Mouse (Mus musculus) brain, embryonic 14.5 days (tissue): Measurements from ENCODE around the gene Snapc2. TPM values are rescaled to one million over a fixed set of nuclear protein-coding genes. Genes with fewer than 3 reads are reported as not detected.

ENCODE experiments used
- DNase-seq: peaks from one replicate; pipeline ENCODE4 v3.0.0-alpha.2; 2011; ENCODE audit warnings: low read depth
- CTCF ChIP-seq: fragments of 200-500 bp; IDR thresholded peaks from 2 replicates; pipeline ENCODE4 v1.5.1; 2012; ENCODE audit warnings: inconsistent platforms, mild to moderate bottlenecking, moderate library complexity, borderline replicate concordance; ENCODE audit not compliant: insufficient read depth, insufficient read length; ENCODE audit errors: extremely low read depth
- POLR2A ChIP-seq: fragments of 200-500 bp; IDR thresholded peaks from 2 replicates; pipeline ENCODE4 v1.6.1; 2012; ENCODE audit warnings: mild to moderate bottlenecking, inconsistent platforms, borderline replicate concordance; ENCODE audit not compliant: poor library complexity, insufficient read depth, insufficient read length, severe bottlenecking; ENCODE audit errors: extremely low read depth
- polyA plus RNA-seq: library from polyadenylated mRNA; depleted of rRNA; stranded (reverse); fragments of >200 nt; gene quantifications from 2 replicates; pipeline ENCODE4 v1.2.3, GENCODE M21; 2012

Gene Snapc2
- polyA plus RNA-seq, 1 experiment, result 65.5 TPM

DNA sequence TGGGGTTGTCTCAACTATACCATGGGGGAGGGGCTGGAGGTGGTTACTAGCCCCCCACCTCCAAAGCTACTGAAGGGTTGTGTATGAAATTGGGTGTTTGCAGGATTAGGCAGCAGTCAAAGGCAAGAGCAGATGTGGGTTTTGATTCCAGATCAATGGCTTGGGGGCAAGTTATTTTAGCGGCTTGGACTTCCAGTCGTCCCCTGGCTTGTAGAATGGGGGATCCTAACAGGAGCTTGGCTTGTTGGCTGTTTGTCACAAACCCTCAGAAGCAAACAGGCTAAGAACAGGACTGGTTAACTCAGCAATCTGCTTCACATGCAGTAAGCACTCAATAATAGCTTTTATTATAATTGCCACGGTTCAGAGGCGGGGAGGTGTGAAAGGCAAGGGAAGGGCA, 4.5 kb downstream of the Snapc2 start:
- TF ChIP-seq CTCF, result no peak
- TF ChIP-seq POLR2A, result no peak
- no peak for DNase-seq

DNA sequence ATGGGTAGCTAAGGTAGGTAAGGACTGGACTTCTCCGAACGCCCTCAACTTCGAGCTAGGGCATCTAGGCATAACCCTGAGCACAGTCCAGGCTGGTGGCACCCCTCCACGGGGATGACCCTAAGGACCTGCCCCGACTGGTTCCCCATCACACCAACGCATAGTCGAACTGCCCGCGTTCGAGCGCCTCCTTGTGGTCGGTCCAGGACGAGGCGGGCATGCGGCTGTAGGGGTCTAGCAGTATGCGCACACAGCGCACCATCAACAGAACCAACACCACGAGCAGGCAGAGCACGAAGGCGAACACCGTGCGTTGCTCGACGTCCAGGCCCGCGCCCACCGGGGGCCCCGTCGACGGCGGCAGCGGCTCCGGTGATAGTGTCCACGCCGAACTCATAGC, 5.4 kb downstream of the Snapc2 start:
- peak; percentile 89 for DNase-seq
- TF ChIP-seq CTCF (peak; percentile 94), POLR2A (no peak)

DNA sequence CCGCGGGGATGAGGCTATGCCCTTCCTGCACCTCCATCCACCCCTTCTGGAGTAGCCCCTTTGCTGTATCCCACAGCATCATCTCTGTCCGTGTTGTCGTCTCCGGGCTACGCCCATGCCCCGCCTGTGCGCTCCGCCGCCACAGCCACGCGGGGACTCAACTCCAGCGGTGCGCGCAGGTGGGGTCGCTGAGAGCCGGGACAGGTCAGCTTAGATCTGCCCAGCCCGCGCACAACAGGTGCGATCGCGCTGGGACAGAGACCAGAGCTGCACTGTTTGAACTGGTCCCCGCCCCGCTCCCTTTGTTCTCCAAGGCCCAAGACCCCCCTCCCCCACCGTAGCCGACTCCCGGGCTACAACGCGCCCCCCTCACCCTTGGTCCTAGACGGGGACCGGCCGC, 5.8 kb downstream of the Snapc2 start:
- DNase-seq, result no peak
- TF ChIP-seq CTCF (no peak), POLR2A (no peak)

DNA sequence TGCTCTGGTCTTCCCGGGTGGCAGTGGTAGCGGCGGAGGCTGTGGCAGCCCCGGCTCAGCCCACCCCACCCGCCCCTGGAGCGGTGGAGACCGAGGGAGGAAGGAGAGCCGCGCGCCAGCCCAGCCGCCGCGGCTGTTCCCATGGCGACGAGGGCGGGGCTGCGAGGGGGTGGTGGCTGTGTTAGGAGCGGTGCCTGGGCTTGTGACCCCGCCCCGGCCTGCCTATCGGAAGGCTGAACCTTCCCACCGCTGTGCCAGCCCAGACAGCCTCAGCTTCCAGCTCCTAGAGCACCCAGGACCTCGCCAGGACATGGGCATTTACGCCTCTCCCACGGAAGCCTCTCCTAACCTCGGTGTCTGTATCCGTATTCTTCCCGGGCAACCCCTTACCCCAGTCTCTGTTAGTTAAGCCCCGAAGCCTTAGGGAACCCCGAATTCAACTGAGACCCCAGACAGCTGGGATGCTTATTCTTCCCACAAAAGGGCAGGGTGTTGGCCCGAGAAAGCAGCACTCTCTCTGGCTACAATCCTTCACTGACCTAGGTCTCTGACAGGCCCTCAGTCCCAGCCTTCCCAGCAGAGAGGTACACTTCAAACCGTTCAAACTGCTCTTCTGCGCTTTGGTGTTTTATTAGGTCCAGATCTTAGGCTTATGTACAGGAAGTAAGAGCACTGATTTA, 6.4 kb downstream of the Snapc2 start, which contains the start of gene Ctxn1:
Gene Ctxn1, minus strand, starts transcription at position 150 of the 680 bp plus-strand sequence.
- peak; percentile 97 for DNase-seq
- TF ChIP-seq POLR2A (peak; percentile 63), CTCF (no peak)

DNA sequence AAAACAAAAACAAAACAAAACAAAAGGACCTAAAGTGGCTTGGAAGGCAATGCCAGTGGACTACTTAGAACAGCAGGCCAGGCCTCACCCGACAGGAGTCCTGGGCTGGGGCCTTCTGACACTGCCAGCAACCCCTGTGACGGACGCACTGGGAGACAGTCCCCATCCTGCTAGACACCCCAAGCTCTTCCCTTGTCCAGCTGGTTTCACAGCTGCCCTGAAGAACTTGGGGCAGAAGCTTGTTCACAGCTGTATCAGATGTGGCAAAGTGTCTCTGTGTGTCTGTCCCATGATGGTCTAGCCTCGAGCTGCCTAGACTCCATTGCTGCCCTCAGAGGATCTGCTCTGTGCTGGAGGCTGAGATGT, 6.9 kb downstream of the Snapc2 start:
- DNase-seq, result no peak
- TF ChIP-seq POLR2A (no peak), CTCF (no peak)

DNA sequence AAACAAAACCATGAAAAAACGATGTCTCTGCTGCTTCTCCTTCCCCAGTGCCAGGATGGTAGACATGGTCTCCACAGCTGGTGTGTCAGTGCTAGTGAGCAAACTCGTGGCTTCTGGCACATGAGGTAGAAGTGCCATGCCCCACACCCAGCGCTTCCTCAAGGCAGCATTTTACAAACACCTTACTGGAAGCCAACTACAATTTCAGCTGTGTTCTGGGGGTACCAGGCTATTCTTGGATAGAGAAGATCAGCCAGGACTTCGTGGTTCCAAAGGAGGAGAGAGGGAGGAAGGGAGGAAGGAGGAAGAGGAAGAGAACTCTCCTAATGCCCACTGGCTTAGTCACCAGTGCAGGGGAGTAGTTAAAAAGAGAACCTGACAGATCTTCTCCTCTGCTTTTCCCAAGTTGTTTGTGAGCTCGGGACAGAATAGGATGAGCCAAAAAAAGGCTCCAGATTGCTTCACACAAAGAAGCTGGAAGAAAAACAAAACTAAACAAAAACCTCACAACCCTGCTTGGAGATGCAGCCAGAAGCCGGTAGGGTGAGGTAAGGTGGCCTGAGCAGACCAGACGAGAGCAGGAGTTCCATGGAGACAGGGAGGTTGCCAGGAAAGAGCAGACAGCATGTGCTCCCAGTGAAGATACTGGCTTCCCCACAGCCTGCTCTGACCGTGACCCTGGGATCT, 10.4 kb downstream of the Snapc2 start:
- no peak for DNase-seq
- TF ChIP-seq POLR2A (no peak), CTCF (no peak)

DNA sequence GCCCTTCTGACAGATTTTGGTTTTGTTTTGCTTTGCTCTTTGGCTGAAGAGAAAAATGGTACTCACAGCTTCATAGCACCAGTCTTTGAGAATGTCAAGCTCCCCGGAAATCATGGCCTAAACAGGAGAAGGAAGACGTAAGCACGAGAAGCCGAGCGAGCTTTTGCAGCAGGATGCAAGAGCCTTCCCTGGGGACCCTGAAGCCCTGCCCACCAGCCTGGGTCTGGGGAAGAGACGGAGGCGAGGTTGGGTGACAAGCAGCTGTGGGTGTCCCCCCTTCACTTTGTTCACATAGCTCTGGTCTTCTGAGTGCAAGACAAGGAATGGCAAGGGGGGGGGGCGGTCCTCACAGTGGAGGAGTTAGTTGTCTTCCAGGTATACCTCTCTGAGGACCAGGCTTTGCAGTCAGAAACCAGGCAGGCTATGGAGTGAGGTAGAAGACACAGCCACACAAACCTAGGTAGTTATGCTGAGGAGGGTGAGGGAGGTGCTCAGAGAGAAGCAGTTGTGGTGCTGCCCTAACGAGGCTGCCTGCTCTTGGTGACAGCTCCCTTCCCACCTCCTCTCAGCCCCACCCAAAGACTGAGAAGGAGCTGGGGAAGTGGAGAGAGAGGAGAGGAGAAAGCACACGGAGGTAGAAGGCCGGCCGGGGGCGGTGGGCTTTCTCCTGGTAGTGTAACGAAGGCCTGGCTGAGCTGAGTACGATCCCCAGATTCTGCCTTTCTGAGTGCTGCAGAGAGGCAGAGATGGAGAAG, 12.5 kb downstream of the Snapc2 start:
- TF ChIP-seq POLR2A (no peak), CTCF (no peak)
- DNase-seq, result no peak

DNA sequence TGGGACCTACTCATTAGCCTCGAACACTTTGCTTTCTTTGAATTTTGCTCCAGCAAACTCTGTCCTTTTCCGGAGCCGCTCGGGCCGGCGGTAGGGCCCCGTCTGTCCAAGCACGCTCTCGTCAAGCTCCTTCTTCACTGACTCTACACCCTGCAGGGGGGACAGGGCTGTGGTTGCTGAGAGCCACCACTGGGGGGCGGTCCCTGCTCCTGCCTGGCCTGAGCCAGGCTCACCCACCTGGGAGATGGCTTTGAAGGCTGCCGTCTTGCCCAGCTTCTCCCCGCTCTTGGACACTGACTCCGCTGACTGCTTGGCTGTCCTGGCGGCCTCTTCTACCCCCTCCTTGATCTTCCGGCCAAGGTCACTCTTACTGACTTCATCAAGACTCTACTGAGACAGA, 14.7 kb downstream of the Snapc2 start:
- DNase-seq, result no peak
- TF ChIP-seq POLR2A (no peak), CTCF (peak; percentile 45)

DNA sequence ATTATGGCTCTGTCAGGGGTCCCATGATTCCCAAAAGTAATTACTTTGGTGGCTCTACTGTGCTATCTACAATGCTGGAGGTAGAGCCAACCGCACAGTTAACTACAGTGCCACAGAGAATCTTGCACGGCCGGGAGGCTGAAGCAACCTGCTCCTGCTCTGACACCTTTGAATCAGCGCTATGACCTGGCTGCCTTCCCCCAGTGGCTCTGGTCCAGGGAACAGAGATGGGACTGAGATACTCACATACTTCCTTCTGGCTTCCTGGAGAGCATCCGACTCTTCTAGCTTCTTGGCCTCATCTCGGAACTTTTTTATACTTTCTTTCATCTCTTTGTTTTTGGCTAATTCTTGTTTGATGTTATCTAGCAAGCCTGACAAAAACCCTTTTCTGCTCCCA, 16.7 kb downstream of the Snapc2 start:
- no peak for DNase-seq

DNA sequence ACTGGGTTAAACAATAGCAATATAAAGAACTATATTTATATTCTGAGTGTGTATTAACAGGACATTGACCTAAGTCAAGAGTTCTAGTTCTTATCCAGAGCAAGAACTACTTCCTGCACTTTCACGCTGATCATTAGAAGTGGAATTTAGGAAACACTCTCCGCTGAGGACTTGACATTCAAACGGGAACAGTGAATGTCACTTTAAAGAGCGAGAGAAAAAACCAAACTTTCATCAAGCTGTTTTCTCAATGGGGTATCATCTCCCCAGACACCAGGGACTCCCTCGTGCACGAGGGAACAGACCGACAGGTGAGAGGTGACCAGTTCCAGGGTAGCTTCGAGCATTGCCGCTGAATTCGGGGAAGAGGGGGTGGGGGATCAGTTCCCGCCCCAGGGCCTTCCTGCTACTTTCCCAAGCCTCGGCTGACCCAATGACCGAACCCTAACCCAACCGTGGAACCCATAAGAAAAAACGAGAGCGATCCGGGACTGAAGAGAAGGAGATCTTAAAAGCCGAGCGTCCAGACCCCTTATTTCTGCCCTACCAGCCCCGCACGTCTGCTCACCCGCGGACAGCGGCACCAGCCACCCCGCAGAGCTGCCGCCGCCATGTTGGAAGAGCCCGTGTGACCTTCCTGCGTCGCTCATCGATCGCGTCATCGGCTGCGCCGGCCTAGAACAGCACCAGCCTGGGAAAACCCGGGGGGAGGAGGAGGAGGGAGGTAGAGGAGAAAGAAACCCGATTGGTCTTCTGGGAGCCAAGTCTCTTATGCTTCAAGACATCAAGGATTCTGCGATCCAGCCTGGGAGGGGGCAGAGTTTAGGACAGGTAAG, 22.6 kb downstream of the Snapc2 start, which contains the start of gene Timm44:
Gene Timm44, minus strand, starts transcription at position 639 of the 836 bp plus-strand sequence.
- DNase-seq, result peak; percentile 99
- TF ChIP-seq POLR2A, result peak; percentile 37; the same call in 1 of the 2 replicates
- no peak for TF ChIP-seq CTCF

More for the DNA sequence above, 16.7 kb downstream of the Snapc2 start:
- TF ChIP-seq CTCF, result no peak
- no peak for TF ChIP-seq POLR2A

DNA sequence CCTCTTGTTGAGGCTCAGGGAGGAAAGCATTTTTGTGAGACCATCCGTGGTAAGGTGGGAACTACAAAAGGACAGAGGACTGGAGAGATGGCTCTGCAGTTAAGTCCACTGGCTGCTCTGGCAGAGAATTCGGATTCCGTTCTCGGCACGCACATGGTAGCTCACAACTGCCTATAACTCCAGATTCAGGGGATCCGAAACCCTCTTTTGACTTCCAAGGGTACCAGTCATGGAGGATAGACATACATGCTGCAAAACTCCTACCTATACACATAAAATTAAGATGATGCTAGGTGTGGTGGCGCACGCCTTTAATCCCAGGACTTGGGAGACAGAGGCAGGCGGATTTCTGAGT, 23.2 kb downstream of the Snapc2 start:
- TF ChIP-seq POLR2A (no peak), CTCF (no peak)
- DNase-seq, result no peak

DNA sequence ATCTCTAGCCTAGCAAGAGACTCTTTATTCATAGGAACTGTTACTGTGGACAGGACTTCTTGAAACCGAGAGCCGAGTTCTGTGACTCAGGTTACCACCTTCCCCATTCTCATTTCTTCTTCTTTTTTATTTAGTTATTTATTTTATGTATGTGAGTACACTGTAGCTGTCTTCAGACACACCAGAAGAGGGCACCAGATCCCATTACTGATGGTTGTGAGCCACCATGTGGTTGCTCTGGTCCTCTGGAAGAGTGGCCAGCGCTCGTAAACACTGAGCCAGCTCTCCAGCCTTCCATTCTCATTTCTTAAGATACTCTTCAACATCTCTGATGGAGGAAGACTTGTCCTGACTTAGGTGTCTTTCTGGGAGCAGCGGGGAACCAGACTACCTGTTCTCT, 39.9 kb downstream of the Snapc2 start:
- no peak for DNase-seq
- TF ChIP-seq POLR2A (no peak), CTCF (no peak)
